ENCODE assay signal across 9 mouse cellular contexts in genomic region chr13:58805833-58806232, GRCm38 (mm10). TPM values are rescaled to one million over a fixed set of nuclear protein-coding genes. Genes with fewer than 3 reads are reported as not detected.
DNase-seq lines count a peak whose midpoint lies in the region; ATAC-seq lines count a peak whose summit lies in the region.
"Had no signal": no experiment of that assay in that cellular context is flagged by ENCODE, and none has a peak within 500 bp of the region (broad histone marks: within the 10 kb centered on the region; RNA-seq: fewer than 3 reads in every experiment).

No protein-coding gene starts in this region.

- no peak overlapping the region for H3K27ac ChIP-seq in heart, embryonic 10.5 days
- H3K27ac ChIP-seq in embryonic facial prominence, embryonic 13.5 days: no peak overlapping the region
- peak overlapping the region; percentile 98 for H3K27ac ChIP-seq in hindbrain, embryonic 16.5 days (ENCODE audit: low read depth, low read length)
- peak overlapping the region; percentile 97 for H3K27ac ChIP-seq in midbrain, embryonic 14.5 days (replicated peaks; ENCODE audit: low read depth, low read length)
- no peak overlapping the region for H3K27ac ChIP-seq in liver, embryonic 11.5 days (ENCODE audit: low read depth, low read length)
- H3K27ac ChIP-seq: liver, embryonic 13.5 days had no signal

- H3K36me3 ChIP-seq in heart, embryonic 10.5 days: no peaks in the 10 kb centered on the region
- no peaks in the 10 kb centered on the region for H3K36me3 ChIP-seq in embryonic facial prominence, embryonic 13.5 days
- H3K36me3 ChIP-seq in hindbrain, embryonic 16.5 days (ENCODE audit: control insufficient read depth, insufficient read depth, low read length): no peaks in the 10 kb centered on the region
- no peaks in the 10 kb centered on the region for H3K36me3 ChIP-seq in midbrain, embryonic 14.5 days (ENCODE audit: control insufficient read depth, insufficient read depth, low read length)
- H3K36me3 ChIP-seq in liver, embryonic 11.5 days (ENCODE audit: control insufficient read depth, insufficient read depth, low read length): no peaks in the 10 kb centered on the region
- H3K36me3 ChIP-seq: liver, embryonic 13.5 days had no signal

- H3K27me3 ChIP-seq in heart, embryonic 10.5 days (ENCODE audit: insufficient read depth, poor library complexity, severe bottlenecking): peaks cover 66% of the 10 kb centered on the region
- peaks cover 61% of the 10 kb centered on the region for H3K27me3 ChIP-seq in embryonic facial prominence, embryonic 13.5 days
- H3K27me3 ChIP-seq in hindbrain, embryonic 16.5 days (replicated peaks; ENCODE audit: control insufficient read depth, insufficient read depth, low read length): no peaks in the 10 kb centered on the region
- H3K27me3 ChIP-seq in midbrain, embryonic 14.5 days (ENCODE audit: control insufficient read depth, insufficient read depth, low read length): no peaks in the 10 kb centered on the region
- peaks cover 58% of the 10 kb centered on the region for H3K27me3 ChIP-seq in liver, embryonic 11.5 days (replicated peaks; ENCODE audit: control insufficient read depth, insufficient read depth, low read length)

- peak overlapping the region; percentile 72; the same call in 1 of the 2 replicates for H3K4me3 ChIP-seq in heart, embryonic 10.5 days
- no peak overlapping the region for H3K4me3 ChIP-seq in embryonic facial prominence, embryonic 13.5 days
- no peak overlapping the region; the same call in 1 of the 2 replicates for H3K4me3 ChIP-seq in hindbrain, embryonic 16.5 days (ENCODE audit: low read length)
- peak overlapping the region; percentile 77; the same call in 1 of the 2 replicates for H3K4me3 ChIP-seq in midbrain, embryonic 14.5 days (replicated peaks; ENCODE audit: low read depth, low read length)
- no peak overlapping the region for H3K4me3 ChIP-seq in liver, embryonic 11.5 days (ENCODE audit: low read depth, low read length)

- WGBS in heart, embryonic 10.5 days: 85% methylated on average over 11 of the region's 11 CpGs
- 75% methylated on average over 11 of the region's 11 CpGs for WGBS in embryonic facial prominence, embryonic 13.5 days
- 83% methylated on average over 11 of the region's 11 CpGs for WGBS in hindbrain, embryonic 16.5 days
- WGBS in midbrain, embryonic 14.5 days: 81% methylated on average over 11 of the region's 11 CpGs
- 79% methylated on average over 11 of the region's 11 CpGs for WGBS in liver, embryonic 11.5 days

- H3K4me2 ChIP-seq in embryonic facial prominence, embryonic 13.5 days: peak overlapping the region; percentile 99
- peak overlapping the region; percentile 80 for H3K4me2 ChIP-seq in hindbrain, embryonic 16.5 days (ENCODE audit: low read length)
- H3K4me2 ChIP-seq in midbrain, embryonic 14.5 days (ENCODE audit: low read length): peak overlapping the region; percentile 77
- H3K4me2 ChIP-seq in liver, embryonic 11.5 days: no peak overlapping the region

- no peaks in the 10 kb centered on the region for H3K9me3 ChIP-seq in heart, embryonic 10.5 days
- H3K9me3 ChIP-seq in embryonic facial prominence, embryonic 13.5 days: 0 out of 2 replicates have a peak, but pooled peaks cover 2% of the 10 kb centered on the region
- H3K9me3 ChIP-seq in hindbrain, embryonic 16.5 days (ENCODE audit: control insufficient read depth, low read length): no peaks in the 10 kb centered on the region
- no peaks in the 10 kb centered on the region; the same call in 1 of the 2 replicates for H3K9me3 ChIP-seq in midbrain, embryonic 14.5 days (ENCODE audit: control insufficient read depth, low read length)
- H3K9me3 ChIP-seq in liver, embryonic 11.5 days (ENCODE audit: control insufficient read depth, low read length): peaks cover 5% of the 10 kb centered on the region; the same call in 1 of the 2 replicates

- no peak overlapping the region for H3K9ac ChIP-seq in embryonic facial prominence, embryonic 13.5 days
- 0 out of 2 replicates have a peak overlapping the region, but pooled peaks have one; percentile 41 for H3K9ac ChIP-seq in hindbrain, embryonic 16.5 days (ENCODE audit: low read depth, low read length)
- H3K9ac ChIP-seq in midbrain, embryonic 14.5 days (replicated peaks; ENCODE audit: low read length): no peak overlapping the region
- no peak overlapping the region for H3K9ac ChIP-seq in liver, embryonic 11.5 days (ENCODE audit: low read depth, low read length)
- H3K9ac ChIP-seq: liver, embryonic 13.5 days had no signal

- ATAC-seq in embryonic facial prominence, embryonic 13.5 days (ENCODE audit: insufficient number of reproducible peaks, insufficient read depth, low FRiP score, low TSS enrichment, low read depth): no peak
- ATAC-seq in hindbrain, embryonic 16.5 days: no peak
- no peak for ATAC-seq in midbrain, embryonic 14.5 days (ENCODE audit: low FRiP score, low TSS enrichment)
- no peak for ATAC-seq in liver, embryonic 11.5 days (replicated peaks; ENCODE audit: low FRiP score)
- ATAC-seq in monocyte, adult 5-6 weeks (replicated peaks; ENCODE audit: insufficient number of reproducible peaks, low FRiP score, low TSS enrichment, poor library complexity, severe bottlenecking): no peak

- no peak for DNase-seq in heart, embryonic 10.5 days (ENCODE audit: low spot score)
- DNase-seq in heart, adult 18-20 months: no peak
- no peak for DNase-seq in midbrain, embryonic 14.5 days
- DNase-seq in liver, embryonic 11.5 days (ENCODE audit: low spot score): no peak
- DNase-seq in thymus, postnatal 14 days: no peak
- DNase-seq: liver, embryonic 13.5 days had no signal

- H3K4me1 ChIP-seq in heart, embryonic 10.5 days: peaks cover 19% of the 10 kb centered on the region
- peaks cover 20% of the 10 kb centered on the region; the same call in 1 of the 2 replicates for H3K4me1 ChIP-seq in embryonic facial prominence, embryonic 13.5 days
- peaks cover 8% of the 10 kb centered on the region for H3K4me1 ChIP-seq in hindbrain, embryonic 16.5 days (ENCODE audit: control insufficient read depth, insufficient read depth, low read depth, low read length)
- peaks cover 14% of the 10 kb centered on the region for H3K4me1 ChIP-seq in midbrain, embryonic 14.5 days (ENCODE audit: control insufficient read depth, insufficient read depth, low read length)
- H3K4me1 ChIP-seq in liver, embryonic 11.5 days (replicated peaks; ENCODE audit: control insufficient read depth, insufficient read depth, low read length): no peaks in the 10 kb centered on the region; the same call in 1 of the 2 replicates
- H3K4me1 ChIP-seq: liver, embryonic 13.5 days had no signal

RNA-seq across cellular contexts. Expression of gene Ntrk2, which starts 0.5 kb away (rescaled TPM):
- polyA plus RNA-seq in heart, embryonic 10.5 days (2016; fragmentation: Nextera tagmentation; extraction: Ambion mirVana): 1.4 and 5.6 TPM in 2 replicates
- 1 to 10 TPM; 1.2 to 4.8 TPM for total RNA-seq in heart, adult 18-20 months (2021)
- 20.4 and 28.1 TPM in 2 replicates for polyA plus RNA-seq in embryonic facial prominence, embryonic 13.5 days (2015; fragmentation: Nextera tagmentation; extraction: Ambion mirVana)
- polyA plus RNA-seq in hindbrain, embryonic 16.5 days (2015; fragmentation: Nextera tagmentation; extraction: Ambion mirVana): 137 and 146 TPM in 2 replicates
- 96.7 and 100 TPM in 2 replicates for polyA plus RNA-seq in midbrain, embryonic 14.5 days (2014; fragmentation: Nextera tagmentation; extraction: Ambion mirVana)
- 0.97 and 1.9 TPM in 2 replicates for polyA plus RNA-seq in liver, embryonic 11.5 days (2014; fragmentation: Nextera tagmentation; extraction: Ambion mirVana)
- total RNA-seq in monocyte, adult 5-6 weeks (2017): not detected in 3 replicates

Comparison
In these comparisons a context has a peak if more than half of its experiments do, and no peak if none do; other contexts are left out.
1. H3K27ac ChIP-seq: peak in hindbrain, embryonic 16.5 days (single experiment) and midbrain, embryonic 14.5 days (single experiment); none in heart, embryonic 10.5 days (single experiment), embryonic facial prominence, embryonic 13.5 days (single experiment) and liver, embryonic 11.5 days (single experiment).
2. H3K4me3 ChIP-seq: peak in heart, embryonic 10.5 days (single experiment) and midbrain, embryonic 14.5 days (single experiment); none in embryonic facial prominence, embryonic 13.5 days (single experiment), hindbrain, embryonic 16.5 days (single experiment) and liver, embryonic 11.5 days (single experiment).